Mouse (Mus musculus) kidney, adult 2 months (tissue): Measurements from ENCODE around the gene Gar1.

ENCODE experiments used
- CTCF ChIP-seq: fragments of 200-500 bp; conservative IDR thresholded peaks from 2 replicates; pipeline ENCODE4 v1.5.1; 2011; ENCODE audit warnings: low read depth, mild to moderate bottlenecking, control low read depth, low read length, moderate library complexity, mixed read lengths; ENCODE audit not compliant: insufficient read depth, insufficient read length
- POLR2A ChIP-seq: fragments of 200-500 bp; IDR thresholded peaks from one replicate; pipeline ENCODE4 v1.6.1; 2011; ENCODE audit warnings: low read depth, low read length, control low read depth

- TF ChIP-seq CTCF, result no peak
- TF ChIP-seq POLR2A, result no peak
Observed at GRCm38 (mm10) chr3:129782746-129783145, 48.5 kb downstream of the Gar1 start.
